Mouse (Mus musculus) testis, postnatal 14 days (tissue): ENCODE results near the gene Uqcrc1.

Source experiments
- DNase-seq: peaks from one replicate; pipeline ENCODE4 v3.0.0; 2021; ENCODE audit warnings: low spot score

The Uqcrc1 gene

GRCm38 (mm10) chr9:108985710-108986109 is 49.3 kb downstream of the Uqcrc1 start, which contains the start of gene Ucn2:
Ucn2 (plus strand) TSS chr9:108986010.
- DNase-seq, result no peak

- DNase-seq, result no peak
These were observed 51.4 kb downstream of the Uqcrc1 start for GRCm38 (mm10) chr9:108987704-108988350.

- DNase-seq, result no peak
These were observed 53.5 kb downstream of the Uqcrc1 start for GRCm38 (mm10) chr9:108989802-108990461.

GRCm38 (mm10) chr9:108990462-108990820 is 54.0 kb downstream of the Uqcrc1 start:
- DNase-seq, result no peak

GRCm38 (mm10) chr9:108991428-108992084 is 55.1 kb downstream of the Uqcrc1 start, which contains the start of gene Pfkfb4:
Pfkfb4 (plus strand) TSS chr9:108991778.
- DNase-seq, result peak; percentile 93

- DNase-seq, result no peak
These were observed 55.6 kb downstream of the Uqcrc1 start for GRCm38 (mm10) chr9:108992085-108992469.

GRCm38 (mm10) chr9:108992620-108993361 is 56.4 kb downstream of the Uqcrc1 start:
- peak; percentile 63 for DNase-seq

GRCm38 (mm10) chr9:108996411-108996810 is 60.0 kb downstream of the Uqcrc1 start:
- no peak for DNase-seq

- DNase-seq, result no peak
These were observed 62.1 kb downstream of the Uqcrc1 start for GRCm38 (mm10) chr9:108998287-108999166.

- no peak for DNase-seq
These were observed 62.7 kb downstream of the Uqcrc1 start for GRCm38 (mm10) chr9:108999167-108999526.
